Mouse (Mus musculus) ES-Bruce4 (cell line): Measurements from ENCODE around the gene Lamc3. TPM values are rescaled to one million over a fixed set of nuclear protein-coding genes. Genes with fewer than 3 reads are reported as not detected.

Source experiments
- H3K27ac ChIP-seq: 2 replicates; pipeline ENCODE4 v1.5.1; 2012; ENCODE audit warnings: low read length, inconsistent platforms; ENCODE audit not compliant: insufficient read depth
- H3K27me3 ChIP-seq: 2 replicates; pipeline ENCODE4 v1.6.1; 2012; ENCODE audit warnings: mild to moderate bottlenecking, low read length, inconsistent platforms; ENCODE audit not compliant: control insufficient read depth, poor library complexity, insufficient read depth, severe bottlenecking
- H3K36me3 ChIP-seq: 2 replicates; pipeline ENCODE4 v1.6.1; 2012; ENCODE audit warnings: inconsistent platforms, mild to moderate bottlenecking, low read length, moderate library complexity; ENCODE audit not compliant: control insufficient read depth, poor library complexity, insufficient read depth, severe bottlenecking
- H3K4me1 ChIP-seq: one replicate; pipeline ENCODE4 v1.8.1; 2011; ENCODE audit warnings: low read length; ENCODE audit not compliant: control insufficient read depth, insufficient read depth
- H3K4me3 ChIP-seq: 2 replicates; pipeline ENCODE4 v1.5.1; 2011; ENCODE audit warnings: low read depth, mild to moderate bottlenecking, low read length
- H3K9ac ChIP-seq: 2 replicates; pipeline ENCODE4 v1.6.1; 2012; ENCODE audit warnings: low read depth, mild to moderate bottlenecking, inconsistent platforms; ENCODE audit not compliant: poor library complexity, severe bottlenecking
- H3K9me3 ChIP-seq: replicated peaks from 2 replicates; pipeline ENCODE4 v1.6.1; 2012; ENCODE audit warnings: mild to moderate bottlenecking, low read length, inconsistent platforms; ENCODE audit not compliant: control insufficient read depth, poor library complexity, insufficient read depth, severe bottlenecking
- CTCF ChIP-seq: IDR thresholded peaks from one replicate; pipeline ENCODE4 v1.8.1; 2011; ENCODE audit warnings: low read depth, low read length
- EP300 ChIP-seq: IDR thresholded peaks from 2 replicates; pipeline ENCODE4 v1.6.1; 2011; ENCODE audit warnings: low read depth, low read length; ENCODE audit not compliant: insufficient read depth
- POLR2A ChIP-seq: IDR thresholded peaks from one replicate; pipeline ENCODE4 v1.8.1; 2011; ENCODE audit warnings: low read length; ENCODE audit not compliant: insufficient read depth
- polyA plus RNA-seq: library from polyadenylated mRNA; stranded (reverse); fragments of >200 nt; gene quantifications from 2 replicates; pipeline ENCODE4 v1.2.4, GENCODE M21; 2011; ENCODE audit warnings: low read depth; ENCODE audit not compliant: missing spikeins, insufficient read depth, insufficient read length

Lamc3 gene
- polyA plus RNA-seq, 1 experiment: not detected

DNA sequence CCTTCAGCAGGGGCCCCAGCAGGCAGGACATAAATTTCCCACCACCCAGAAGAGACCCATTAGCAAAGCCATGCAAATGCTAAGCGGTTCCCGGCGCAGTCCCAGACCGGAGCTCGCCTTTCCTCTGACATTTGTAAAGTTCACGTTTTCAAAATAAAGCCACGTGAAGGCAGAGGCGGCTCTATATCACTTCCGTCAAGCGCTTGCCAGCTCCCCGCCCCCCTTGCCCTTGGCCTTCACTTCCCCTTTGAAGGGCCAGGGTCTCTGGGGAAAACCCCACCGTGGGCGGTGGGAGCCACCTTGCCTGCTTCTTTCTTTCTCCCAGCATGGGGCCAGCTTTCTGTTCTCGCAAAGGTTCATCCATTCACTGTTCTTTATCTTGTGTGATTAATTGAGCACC, 6.2 kb upstream of the Lamc3 start:
- Histone ChIP-seq H3K27ac (no peak overlapping the region), H3K9ac (no peak overlapping the region), H3K4me1 (no peaks in the 10 kb centered on the region), H3K9me3 (no peaks in the 10 kb centered on the region), H3K4me3 (no peak overlapping the region), H3K36me3 (no peaks in the 10 kb centered on the region), H3K27me3 (no peaks in the 10 kb centered on the region)
- TF ChIP-seq EP300 (no peak), POLR2A (no peak), CTCF (no peak)

DNA sequence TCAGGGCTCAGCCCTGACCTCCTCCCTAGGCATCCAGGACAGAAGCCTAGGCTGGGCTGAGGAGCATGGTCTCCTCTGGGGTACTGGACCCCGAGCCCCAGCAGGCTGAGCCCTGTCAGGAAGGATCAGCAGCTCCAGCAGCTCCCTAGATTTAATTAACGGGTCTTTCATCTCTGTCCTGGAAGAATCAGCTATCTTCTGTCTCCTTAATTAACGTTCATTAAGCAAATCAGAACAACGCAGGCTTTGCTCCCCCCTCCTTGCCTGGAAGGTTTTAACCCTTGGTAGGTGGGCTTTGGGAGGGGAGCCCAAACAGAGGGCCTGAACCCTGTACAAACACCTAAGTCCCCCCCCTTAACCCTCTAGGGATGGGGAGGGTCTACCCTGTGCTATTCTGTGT, 4.0 kb upstream of the Lamc3 start:
- H3K9ac ChIP-seq: no peak overlapping the region
- no peaks in the 10 kb centered on the region for H3K9me3 ChIP-seq
- no peak overlapping the region for H3K4me3 ChIP-seq
- H3K27ac ChIP-seq: no peak overlapping the region
- no peaks in the 10 kb centered on the region for H3K4me1 ChIP-seq
- H3K36me3 ChIP-seq: no peaks in the 10 kb centered on the region
- no peaks in the 10 kb centered on the region for H3K27me3 ChIP-seq
- TF ChIP-seq CTCF: no peak
- no peak for TF ChIP-seq EP300
- no peak for TF ChIP-seq POLR2A

DNA sequence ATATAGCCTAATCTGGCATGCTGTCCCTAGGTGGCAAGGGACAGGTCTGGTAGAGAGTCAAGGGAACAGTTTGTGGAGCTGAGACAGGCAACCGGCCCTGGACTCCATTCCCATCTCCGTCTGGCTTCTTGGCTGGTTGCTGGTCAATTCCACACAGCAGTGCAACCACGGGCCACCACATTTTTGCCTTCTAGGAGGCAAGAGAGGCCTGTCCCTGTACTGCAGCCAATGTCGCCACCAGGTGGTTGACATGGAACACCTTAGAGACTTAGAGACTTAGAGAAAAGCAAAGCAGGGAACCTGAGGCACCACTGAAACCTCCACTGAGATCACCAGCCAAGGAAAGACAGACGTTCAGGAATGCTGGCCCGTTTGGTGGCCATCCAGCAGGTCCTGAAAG, 2.3 kb upstream of the Lamc3 start:
- Histone ChIP-seq H3K27me3 (no peaks in the 10 kb centered on the region), H3K9ac (no peak overlapping the region), H3K36me3 (no peaks in the 10 kb centered on the region), H3K4me1 (no peaks in the 10 kb centered on the region), H3K4me3 (no peak overlapping the region), H3K27ac (no peak overlapping the region), H3K9me3 (no peaks in the 10 kb centered on the region)
- TF ChIP-seq EP300 (no peak), CTCF (peak; percentile 76)

DNA sequence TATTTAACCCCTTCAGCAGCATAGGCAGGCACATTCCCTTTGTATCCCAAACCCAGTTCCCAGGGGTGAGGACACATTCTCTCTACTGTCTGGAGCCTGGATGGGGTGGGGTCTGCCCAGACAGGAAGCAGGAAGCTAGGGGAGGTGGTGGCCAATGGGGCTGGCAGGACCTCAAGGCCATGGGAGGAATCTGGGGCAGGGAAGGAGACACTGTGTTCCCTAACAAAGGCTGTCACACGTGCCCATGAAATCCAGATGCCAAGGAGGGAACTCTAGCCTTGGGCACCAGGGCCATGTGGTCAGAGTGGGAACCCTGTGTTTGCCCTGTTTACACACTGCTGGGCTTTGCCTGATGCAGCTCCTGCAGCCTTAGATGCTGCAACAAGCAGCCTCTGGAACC, 1.8 kb downstream of the Lamc3 start:
- Histone ChIP-seq H3K4me1 (no peaks in the 10 kb centered on the region), H3K9ac (no peak overlapping the region), H3K27me3 (no peaks in the 10 kb centered on the region), H3K4me3 (no peak overlapping the region), H3K27ac (no peak overlapping the region), H3K36me3 (no peaks in the 10 kb centered on the region), H3K9me3 (no peaks in the 10 kb centered on the region)
- TF ChIP-seq CTCF: no peak
- TF ChIP-seq EP300: no peak
- no peak for TF ChIP-seq POLR2A

DNA sequence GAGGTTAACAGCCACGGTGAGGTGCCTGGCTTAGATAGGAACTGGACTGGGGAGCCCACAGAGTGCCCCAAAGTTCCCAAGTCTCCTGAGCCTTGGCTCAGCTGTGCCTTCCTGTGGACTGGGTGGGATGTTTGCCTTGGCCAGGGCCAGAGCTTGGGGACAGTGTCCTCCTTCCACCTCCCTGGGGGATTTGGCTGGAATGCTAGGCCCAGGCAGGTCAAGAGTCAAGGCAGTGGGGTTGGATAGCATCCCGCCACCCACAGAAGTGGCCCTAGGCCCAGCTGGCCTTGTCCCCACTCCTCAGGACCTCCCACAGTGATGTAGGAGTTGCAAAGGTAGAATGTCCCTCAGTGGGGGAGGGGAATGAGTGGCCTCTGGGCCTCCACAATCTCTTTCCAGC, 4.1 kb downstream of the Lamc3 start:
- H3K4me1 ChIP-seq: no peaks in the 10 kb centered on the region

DNA sequence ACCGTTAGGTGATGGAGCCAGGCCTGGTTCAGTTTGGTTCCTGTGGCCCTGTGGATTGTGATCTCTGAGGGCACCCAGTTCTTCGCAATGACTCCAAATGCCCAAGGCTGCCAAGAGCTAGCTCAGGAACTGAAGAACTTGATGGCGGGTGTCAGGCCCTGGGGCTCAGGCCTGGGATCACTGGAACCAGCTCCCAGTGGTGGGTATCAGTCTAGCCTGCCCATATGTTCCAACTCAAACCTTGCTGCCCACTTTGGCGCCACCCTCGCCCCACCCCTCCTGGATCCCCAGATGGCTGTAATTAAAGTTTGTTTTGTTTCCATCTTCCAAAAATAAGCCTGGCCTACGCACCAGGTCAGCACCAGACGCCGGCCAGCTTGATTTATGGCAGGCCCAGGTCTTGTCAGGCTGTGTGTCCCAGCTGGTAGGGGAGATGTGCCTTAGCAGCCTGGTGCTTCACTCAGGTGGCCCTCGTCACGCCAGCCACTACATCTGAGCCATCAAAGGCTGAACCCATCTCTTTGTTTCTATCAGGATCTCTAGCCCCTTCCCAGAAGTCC, 6.1 kb downstream of the Lamc3 start:
- no peaks in the 10 kb centered on the region for H3K27me3 ChIP-seq
- no peak for TF ChIP-seq POLR2A
- no peak for TF ChIP-seq CTCF
- no peak for TF ChIP-seq EP300
- H3K36me3 ChIP-seq: no peaks in the 10 kb centered on the region
- H3K9me3 ChIP-seq: no peaks in the 10 kb centered on the region
- no peak overlapping the region for H3K27ac ChIP-seq
- H3K4me1 ChIP-seq: no peaks in the 10 kb centered on the region
- no peak overlapping the region for H3K4me3 ChIP-seq
- H3K9ac ChIP-seq: no peak overlapping the region

More for the DNA sequence above, 4.1 kb downstream of the Lamc3 start:
- no peak for TF ChIP-seq CTCF
- TF ChIP-seq POLR2A: no peak
- TF ChIP-seq EP300: no peak
- Histone ChIP-seq H3K36me3 (no peaks in the 10 kb centered on the region), H3K9me3 (no peaks in the 10 kb centered on the region), H3K4me3 (no peak overlapping the region), H3K9ac (no peak overlapping the region), H3K27me3 (no peaks in the 10 kb centered on the region), H3K27ac (no peak overlapping the region)
